Mouse (Mus musculus) neural tube, embryonic 10.5 days (tissue): ENCODE measurements around the gene Prok2.

Source experiments
- DNase-seq: peaks from one replicate; pipeline ENCODE4 v3.0.0-alpha.2; 2017; ENCODE audit warnings: low spot score; ENCODE audit errors: extremely low spot score

The Prok2 gene

DNA sequence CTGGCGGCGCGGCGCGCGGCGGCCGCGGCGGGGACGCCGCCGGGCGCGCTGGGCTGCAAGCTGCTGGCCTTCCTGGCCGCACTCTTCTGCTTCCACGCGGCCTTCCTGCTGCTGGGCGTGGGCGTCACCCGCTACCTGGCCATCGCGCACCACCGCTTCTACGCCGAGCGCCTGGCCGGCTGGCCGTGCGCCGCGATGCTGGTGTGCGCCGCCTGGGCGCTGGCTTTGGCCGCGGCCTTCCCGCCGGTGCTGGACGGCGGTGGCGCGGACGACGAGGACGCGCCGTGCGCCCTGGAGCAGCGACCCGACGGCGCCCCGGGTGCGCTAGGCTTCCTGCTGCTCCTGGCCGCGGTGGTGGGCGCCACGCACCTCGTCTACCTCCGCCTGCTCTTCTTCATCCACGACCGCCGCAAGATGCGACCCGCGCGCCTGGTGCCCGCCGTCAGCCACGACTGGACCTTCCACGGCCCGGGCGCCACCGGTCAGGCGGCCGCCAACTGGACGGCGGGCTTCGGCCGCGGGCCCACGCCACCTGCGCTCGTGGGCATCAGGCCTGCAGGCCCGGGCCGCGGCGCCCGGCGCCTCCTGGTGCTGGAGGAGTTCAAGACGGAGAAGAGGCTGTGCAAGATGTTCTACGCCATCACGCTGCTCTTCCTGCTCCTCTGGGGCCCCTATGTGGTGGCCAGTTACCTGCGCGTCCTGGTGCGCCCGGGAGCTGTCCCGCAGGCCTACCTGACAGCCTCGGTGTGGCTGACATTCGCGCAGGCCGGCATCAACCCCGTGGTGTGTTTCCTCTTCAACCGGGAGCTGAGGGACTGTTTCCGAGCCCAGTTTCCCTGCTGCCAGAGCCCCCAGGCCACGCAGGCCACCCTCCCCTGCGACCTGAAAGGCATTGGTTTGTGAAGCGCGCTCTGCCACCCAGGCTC lies 33.0 kb downstream of the Prok2 start:
- peak; percentile 68 for DNase-seq

DNA sequence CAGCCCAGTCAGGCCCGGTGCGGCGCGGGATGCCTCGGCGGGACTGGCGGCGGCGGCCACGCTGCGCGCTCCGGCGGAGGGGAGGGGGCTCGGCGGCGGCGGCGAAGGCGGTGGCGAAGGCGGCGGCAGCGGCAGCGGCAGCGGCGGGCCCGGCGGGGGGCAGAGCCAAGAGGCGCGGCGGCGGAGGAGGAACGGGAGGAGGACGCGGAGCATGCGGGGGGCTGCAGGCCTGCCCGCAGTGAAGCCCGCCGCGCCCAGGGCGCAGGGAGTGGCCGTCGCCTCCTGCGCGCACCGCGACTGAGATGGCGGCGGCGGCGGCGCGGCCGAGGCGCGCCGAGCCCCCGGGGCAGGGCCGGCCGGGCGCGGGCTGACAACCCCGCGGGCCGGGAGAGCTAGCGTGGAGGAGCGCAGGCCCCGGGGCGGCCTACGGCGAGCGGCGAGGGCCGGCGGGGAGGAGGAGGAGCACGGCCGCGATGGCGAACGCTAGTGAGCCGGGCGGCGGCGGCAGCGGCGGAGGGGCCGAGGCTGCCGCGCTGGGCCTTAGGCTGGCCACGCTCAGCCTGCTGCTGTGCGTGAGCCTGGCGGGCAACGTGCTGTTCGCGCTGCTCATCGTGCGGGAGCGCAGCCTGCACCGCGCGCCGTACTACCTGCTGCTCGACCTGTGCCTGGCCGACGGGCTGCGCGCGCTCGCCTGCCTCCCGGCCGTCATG lies 33.8 kb downstream of the Prok2 start, which contains the start of gene Gpr27:
Gpr27 (plus strand) TSS at position 474 of the 710 bp plus-strand sequence.
- peak; percentile 75 for DNase-seq

DNA sequence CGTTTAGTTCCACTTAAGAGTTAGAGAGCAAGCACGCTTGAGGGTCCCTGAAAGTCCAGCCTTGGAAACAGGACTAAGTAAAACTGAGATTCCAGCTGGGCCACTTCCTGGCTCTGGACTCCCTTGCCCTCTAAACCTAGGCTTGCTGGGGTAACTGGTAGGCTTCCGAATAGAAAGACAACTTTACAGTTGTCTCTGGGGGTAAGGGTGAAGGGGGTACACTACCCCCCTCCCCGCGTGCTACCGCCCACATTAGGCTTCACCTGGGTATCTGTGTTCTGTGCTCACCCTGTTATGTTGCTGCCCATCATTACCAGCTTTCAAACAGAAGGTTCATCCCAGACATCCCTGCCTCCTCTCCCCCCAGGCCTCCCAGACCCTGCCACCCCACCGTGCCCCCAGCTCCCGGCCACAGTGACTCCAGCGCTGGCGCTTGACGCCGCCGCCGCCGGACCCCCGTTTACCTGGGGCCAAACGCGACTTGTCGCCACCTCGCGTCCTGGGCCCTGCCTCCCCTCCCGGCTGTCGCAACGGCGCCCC lies 34.5 kb downstream of the Prok2 start:
- DNase-seq, result no peak

DNA sequence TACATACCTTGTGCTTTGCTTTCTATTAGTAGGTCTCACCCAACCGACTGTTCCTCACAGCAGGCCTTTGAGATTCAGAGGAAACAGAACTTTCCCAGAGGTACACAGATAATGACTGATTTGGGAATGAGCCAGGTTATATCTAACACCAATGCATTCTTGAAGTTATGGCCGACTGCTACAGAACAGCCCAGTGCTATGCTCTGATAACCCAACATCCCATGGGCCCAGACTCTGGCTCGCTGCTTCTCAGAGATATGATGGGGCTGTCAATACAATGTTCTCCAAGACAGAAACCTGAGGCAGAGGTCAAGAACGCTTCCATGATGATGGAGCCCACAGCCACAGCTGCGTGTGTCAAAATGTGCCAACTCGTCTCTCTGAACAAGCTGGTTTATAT lies 37.7 kb downstream of the Prok2 start:
- DNase-seq, result no peak

DNA sequence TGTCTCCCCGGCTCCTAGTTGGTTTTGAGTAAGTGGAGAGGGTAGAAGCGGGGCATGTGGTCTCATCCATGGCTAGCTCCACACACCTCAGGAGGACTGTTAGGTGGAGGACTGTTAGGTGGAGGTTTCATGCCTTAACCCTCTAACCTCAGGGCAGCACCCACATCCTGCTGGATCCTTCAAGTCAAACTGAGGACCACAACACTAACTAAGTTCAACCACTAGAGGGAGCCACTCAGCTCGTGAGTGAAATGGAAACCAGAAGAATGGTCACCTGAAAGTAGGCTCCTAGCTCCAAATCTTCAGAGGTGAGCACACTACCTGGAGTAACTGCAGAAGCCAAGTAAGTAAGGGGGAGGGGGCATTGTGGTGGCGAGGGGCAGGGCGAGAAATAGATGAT lies 41.3 kb downstream of the Prok2 start:
- DNase-seq, result no peak

DNA sequence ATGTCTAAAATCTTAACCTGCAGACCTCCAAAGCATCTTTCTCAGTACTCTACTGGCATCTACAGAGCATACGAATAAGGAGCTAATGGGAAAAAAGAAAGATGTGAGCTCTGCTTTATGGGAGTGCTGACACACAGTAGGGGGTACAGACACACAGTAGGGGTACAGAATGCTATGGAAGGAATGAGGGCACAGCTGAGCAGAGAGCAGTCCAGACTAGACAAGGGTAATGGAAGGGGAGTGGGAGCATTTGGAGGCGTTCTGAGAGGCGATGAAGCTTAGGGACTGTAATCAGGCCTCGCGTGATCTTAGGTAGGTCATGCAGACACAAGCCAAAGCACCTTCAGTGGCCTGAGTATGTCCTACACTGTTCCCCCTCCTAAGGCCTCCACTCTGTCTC lies 42.2 kb downstream of the Prok2 start:
- DNase-seq, result no peak

DNA sequence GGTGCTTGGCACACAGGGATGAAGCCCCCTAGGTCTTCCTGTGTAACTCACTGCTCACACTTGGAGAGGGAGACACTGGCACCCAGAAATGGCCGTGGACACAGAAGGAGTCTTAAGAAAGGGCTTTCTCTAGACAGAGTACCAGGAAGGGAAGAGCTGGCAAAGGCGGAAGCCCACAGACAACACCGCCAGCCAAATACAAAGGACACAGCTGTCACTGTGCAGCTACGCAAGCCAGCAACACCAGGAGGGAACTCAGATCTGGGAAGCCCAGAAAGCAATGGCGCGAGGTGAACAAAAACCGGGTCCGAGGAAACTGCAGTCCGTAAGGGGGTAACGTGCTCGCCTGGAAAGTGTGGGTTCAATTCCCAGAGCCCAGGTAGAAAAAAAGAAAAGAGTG lies 48.1 kb downstream of the Prok2 start:
- DNase-seq, result no peak

DNA sequence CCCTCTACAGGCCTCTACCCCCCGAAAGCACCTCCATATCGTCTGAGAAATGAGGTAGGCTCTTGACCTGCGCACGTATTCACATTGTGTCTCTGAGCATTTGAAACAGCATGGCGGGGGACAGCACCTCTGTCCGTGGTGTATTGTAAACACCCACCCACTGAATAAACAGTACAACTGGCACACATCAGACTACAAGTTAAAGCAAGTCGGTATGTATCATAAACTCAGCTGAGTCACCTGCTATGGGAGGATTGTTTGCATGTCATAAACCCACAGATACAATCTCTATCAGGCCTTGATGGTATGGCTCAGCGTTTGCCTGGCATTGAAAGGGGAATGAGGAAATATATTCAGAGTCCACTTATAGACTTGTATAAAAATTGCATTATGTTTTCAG lies 48.9 kb downstream of the Prok2 start:
- no peak for DNase-seq

DNA sequence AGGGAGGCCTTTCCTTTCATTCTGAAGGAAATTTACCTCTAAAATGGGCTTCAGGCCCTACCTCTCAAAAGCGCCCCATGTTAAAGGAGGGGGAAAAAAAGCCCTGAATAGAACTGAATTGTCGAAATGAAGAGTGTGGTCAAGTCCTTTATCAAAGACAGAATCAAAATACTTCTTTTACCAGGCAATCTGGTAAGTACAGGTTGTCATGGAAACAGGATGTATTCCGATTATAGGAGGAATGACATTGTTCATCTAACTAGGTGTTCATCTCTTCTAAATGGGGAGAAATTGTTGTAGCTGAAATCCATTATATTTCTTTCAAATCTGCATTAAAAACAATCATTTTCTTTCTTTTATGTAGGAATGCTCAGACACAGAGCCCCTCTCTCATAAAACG lies 51.7 kb downstream of the Prok2 start:
- no peak for DNase-seq

DNA sequence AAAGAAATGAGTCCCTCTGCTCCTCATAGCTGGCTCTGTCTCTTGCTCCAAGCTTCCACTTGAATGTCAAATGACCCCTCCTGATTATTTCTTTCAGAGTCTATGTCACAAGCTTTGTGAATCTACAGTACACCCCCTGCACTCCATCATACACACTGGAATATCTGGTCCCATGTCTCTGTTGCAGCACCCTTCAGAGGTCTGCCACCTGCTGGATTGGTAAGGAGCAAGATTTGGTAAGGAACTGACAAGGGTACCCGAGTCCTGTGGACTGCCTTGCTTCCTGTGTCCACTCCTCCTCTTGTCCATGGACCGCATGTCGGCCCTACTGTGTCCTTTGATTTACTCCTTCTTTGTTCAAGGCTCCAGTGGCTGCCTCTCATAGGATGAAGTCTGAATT lies 54.4 kb downstream of the Prok2 start:
- DNase-seq, result no peak

DNA sequence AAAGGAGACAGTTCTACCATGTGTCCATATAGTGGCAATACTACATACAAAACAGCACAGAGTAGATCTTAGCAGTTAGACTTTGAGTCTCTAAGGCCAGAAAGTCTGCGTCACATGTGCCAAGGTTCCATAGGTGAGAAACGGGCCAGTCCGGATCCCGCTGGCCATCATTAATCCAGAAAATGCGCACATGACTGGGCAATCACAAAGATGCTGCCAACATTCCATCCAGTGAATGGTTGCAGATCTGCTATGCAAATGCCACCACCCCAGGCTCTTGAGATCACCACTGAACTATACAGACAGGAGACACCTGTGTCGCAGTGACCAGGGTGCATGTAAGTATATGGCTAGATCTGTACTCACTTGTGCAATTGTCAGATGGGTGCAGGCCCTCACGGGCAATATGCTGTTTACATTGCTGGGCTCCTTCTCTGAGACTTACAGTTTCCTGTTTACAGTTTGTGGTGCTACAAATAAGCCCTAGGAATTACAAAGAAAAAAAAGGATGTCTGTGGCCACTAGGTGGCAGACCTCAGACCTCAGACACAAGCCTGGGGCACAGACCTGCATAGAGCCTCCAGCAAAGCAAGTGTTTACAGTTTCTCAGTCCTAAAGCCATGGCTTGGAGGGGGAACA lies 55.6 kb downstream of the Prok2 start:
- peak; percentile 61 for DNase-seq

DNA sequence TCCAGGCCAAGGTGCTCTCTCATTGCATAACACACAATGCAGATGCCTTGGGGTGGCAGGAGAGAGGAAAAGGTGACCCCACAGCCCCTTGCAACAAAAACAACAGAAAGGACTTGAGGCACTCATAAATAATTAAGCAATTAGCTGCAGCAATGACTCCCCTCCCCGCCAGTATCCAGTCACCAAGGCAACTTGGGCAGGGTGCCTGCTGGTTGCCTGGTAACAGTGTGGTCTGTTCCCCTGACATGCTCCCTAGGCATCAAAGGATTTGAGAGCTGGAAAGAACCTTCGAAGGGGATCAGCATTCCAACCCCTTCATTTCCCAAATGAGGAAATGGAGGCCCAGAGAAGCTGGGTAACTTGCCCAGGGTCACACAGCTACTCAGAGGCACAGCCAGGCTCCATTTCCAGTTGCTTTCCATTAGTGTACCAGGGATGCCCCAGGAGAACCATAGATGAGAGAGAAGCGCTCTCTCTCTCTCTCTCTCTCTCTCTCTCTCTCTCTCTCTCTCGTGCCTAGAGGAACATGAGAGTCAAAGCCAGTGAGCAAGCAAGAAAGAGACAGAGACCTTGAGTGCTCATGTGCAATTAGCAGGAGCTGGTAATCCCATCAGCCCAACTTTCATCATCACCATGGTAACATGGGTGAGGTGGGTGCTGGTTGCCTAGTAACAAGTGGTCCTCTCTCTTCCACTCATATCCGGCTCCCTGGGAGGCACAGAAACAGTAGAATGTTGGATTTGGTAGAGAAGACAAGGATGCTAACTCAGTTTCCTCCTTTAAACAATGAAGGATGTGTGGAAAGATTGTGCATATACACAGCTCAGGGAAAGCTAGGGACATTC lies 56.5 kb downstream of the Prok2 start:
- no peak for DNase-seq

DNA sequence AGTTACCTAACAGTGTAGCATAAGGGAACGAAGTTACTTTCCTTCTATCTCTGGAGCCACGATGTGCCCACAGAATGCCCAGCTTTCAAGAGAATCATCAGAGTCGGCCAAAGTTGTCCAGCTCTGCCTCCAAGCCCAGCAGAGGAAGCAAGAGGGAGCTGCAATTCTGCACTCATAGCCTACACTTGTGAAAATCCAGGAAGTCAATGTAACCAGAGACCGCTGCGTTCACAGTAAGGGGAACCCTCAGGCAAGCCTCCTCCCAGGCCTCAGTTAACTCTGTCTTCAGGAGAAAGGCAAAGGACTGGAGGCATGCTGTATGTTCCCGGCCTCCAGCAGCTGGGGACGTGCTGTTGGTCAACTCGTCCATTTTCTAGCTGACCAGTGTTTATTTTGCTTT lies 58.9 kb downstream of the Prok2 start:
- DNase-seq, result no peak

DNA sequence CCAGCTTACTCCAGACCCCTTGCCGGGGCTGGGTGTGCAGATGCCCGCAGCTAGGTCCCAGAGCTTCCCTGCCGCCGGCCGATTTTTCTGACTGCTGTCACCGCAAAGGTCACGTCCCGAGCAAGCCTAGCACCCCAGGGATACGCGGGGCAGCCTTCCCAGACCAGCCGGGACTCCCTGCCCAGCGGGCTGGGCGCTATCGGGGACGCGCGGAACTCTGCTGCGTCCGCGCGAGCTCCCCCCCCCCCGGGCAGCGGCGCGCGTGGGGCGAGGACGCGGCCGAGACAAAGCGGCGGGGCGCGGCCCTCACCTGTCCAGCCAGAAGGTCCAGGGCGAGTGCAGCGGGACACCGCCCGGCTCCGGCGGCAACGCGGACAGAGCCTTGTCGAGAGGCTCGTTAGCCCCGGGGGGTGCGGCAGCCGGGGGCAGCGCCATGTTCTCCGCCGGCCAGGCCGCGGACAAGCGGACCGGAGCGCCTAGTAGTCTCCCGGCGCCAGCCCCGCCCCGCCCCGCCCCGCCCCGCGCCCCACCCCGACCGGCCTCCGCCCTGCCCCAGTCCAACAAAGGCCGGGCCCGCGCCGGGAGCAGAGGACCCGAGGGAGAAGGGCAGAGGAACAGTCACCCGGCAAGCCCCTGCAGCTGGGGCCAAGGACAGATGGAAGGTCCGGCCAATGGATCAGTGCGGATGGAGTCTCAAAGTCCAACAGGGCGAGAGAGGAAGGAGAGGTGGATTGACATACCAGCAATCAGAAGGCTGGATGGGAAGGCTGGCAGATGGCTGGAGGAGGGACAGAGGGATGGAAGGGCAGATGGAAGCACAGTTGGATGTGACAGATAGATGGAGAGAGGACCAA lies 59.6 kb downstream of the Prok2 start, which contains the start of the genes Eif4e3 and Gm20696:
Eif4e3 (minus strand) TSS at position 454 of the 854 bp plus-strand sequence.
Gm20696 (minus strand) TSS at position 480 of the 854 bp plus-strand sequence.
- peak; percentile 86 for DNase-seq

DNA sequence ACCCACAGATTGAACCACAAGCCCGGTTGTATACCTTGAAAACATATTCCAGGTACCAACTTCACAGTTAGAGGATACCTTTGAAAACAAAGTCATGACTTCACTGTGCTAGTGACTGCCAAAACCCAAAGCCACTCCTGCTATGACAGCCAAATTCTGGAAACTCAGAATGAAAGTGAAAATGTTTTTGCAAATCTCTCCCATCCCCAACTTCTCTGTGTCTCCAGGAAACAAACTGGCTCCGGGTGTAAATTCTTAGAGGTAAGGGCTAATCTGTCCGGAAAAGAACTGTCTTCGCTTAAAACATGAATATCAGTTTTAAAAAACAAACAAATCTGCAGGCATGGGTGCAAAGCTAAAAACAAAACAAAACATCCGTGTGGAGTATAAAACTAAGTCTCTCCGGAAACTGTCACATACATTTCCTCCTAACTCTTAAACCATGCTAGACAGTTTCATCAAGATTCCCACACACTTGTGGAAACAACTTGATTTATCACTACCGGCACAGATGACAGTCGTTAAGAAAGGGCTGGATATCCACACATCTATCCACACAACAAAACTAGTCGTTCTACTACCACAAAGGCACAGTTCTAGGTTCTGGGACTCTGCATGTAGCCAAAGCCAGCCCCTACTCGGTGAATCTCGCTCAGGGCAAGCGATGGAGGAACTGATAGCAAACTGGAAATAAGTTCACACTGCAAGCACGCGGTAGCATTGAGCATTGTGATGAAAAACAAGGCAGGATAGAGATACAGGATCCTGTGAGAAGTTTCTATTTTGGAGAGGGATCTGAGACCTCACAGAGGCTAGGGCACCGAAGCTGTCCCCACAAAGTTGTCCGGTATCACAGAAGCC lies 60.5 kb downstream of the Prok2 start:
- peak; percentile 56 for DNase-seq

DNA sequence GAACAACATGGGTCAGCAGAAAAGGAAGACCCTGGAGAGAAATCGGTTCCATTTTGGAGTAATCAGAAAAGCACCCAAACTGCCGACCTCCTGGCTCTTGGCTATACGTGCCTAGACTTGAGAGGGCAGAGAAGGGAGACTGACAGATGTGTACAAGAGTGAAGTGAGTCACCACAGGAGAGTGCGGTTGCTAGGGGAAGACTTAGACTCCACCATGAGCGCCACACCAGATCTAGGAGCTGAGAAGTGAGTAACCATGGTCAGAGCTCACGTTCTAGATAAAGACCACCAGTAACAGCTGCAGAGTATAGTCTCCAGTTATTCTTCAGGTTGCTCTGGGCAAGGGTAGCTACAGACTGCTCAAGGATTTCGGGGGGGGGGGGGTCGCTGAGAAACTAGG lies 63.0 kb downstream of the Prok2 start:
- no peak for DNase-seq
